Mouse (Mus musculus) lung, postnatal 10 days (tissue): ENCODE measurements around the gene Fam229a.
A peak's percentile ranks its signal among the peaks of the same experiment; 100 is the strongest.
"Not testable (repeated sequence)": the region's sequence is repeated elsewhere in the genome, so short reads cannot be mapped to it uniquely, and the experiment has no call there.

Source experiments
- DNase-seq: peaks from one replicate; pipeline ENCODE4 v3.0.0; 2021

The Fam229a gene

GRCm38 (mm10) chr4:129525338-129525737 is 34.3 kb downstream of the Fam229a start:
- no peak for DNase-seq

GRCm38 (mm10) chr4:129525889-129526288 is 34.9 kb downstream of the Fam229a start:
- no peak for DNase-seq

- not testable (repeated sequence) for DNase-seq
Observed at GRCm38 (mm10) chr4:129528901-129529300, 37.9 kb downstream of the Fam229a start.

GRCm38 (mm10) chr4:129540012-129540411 is 49.0 kb downstream of the Fam229a start:
- peak; percentile 41 for DNase-seq
